8 mouse cellular contexts compared by ENCODE assay signal in genomic region chr14:25514943-25515512, GRCm38 (mm10). TPM values are rescaled to one million over a fixed set of nuclear protein-coding genes. Genes with fewer than 3 reads are reported as not detected.
A peak's percentile ranks its signal among the peaks of the same experiment; 100 is the strongest.
DNase-seq lines count a peak whose midpoint lies in the region; TF ChIP-seq lines count a peak whose summit lies in the region.
"Had no signal": no experiment of that assay in that cellular context is flagged by ENCODE, and none has a peak within 500 bp of the region (broad histone marks: within the 10 kb centered on the region; RNA-seq: fewer than 3 reads in every experiment).

No protein-coding gene starts in this region.

- intact Hi-C loops in heart, postnatal 36 days (cut with DNase I) = no loop called here

- no peaks in the 10 kb centered on the region for H3K36me3 ChIP-seq in kidney, adult 2 months (ENCODE audit: control insufficient read depth, insufficient read depth, low read length)
- H3K36me3 ChIP-seq in spleen, adult 2 months (ENCODE audit: control insufficient read depth, insufficient read depth, low read length) = no peaks in the 10 kb centered on the region

- peak overlapping the region; percentile 69; the same call in 1 of the 2 replicates for H3K27ac ChIP-seq in kidney, adult 2 months (ENCODE audit: insufficient read depth, low read depth, low read length)
- H3K27ac ChIP-seq in spleen, adult 2 months (ENCODE audit: insufficient read depth, low read length) = peak overlapping the region; percentile 66; the same call in 1 of the 2 replicates
- H3K27ac ChIP-seq: layer of hippocampus, adult 2 months had no signal

- peak; percentile 92 for DNase-seq in heart, adult 11 months
- no peak for DNase-seq in heart, postnatal 36 days
- DNase-seq in kidney, adult 2 months = no peak
- no peak for DNase-seq in kidney, adult 11 months
- no peak for DNase-seq in spleen, adult 2 months (ENCODE audit: low read depth in 1 of 2, low spot score in 2 of 2)
- no peak for DNase-seq in spleen, postnatal 14 days (ENCODE audit: low spot score in 2 of 2)
- no peak for DNase-seq in right cerebral cortex, postnatal 4 days

- H3K27me3 ChIP-seq in kidney, adult 2 months (replicated peaks; ENCODE audit: control insufficient read depth, insufficient read depth, low read length) = no peaks in the 10 kb centered on the region
- no peaks in the 10 kb centered on the region for H3K27me3 ChIP-seq in spleen, adult 2 months (ENCODE audit: control insufficient read depth, insufficient read depth, low read length)

- H3K4me1 ChIP-seq in kidney, adult 2 months (ENCODE audit: control insufficient read depth, insufficient read depth, low read length) = peaks cover 49% of the 10 kb centered on the region
- H3K4me1 ChIP-seq in spleen, adult 2 months (ENCODE audit: control insufficient read depth, insufficient read depth, insufficient read length) = peaks cover 63% of the 10 kb centered on the region

- 65% methylated on average over 2 of the region's 2 CpGs for WGBS in kidney, adult 2 months
- 62% methylated on average over 2 of the region's 2 CpGs for WGBS in spleen, adult 2 months

- TF ChIP-seq POLR2A in kidney, adult 2 months (IDR thresholded peaks at IDR 0.05; ENCODE audit: low read depth, low read length) = no peak
- no peak for TF ChIP-seq POLR2A in spleen, adult 2 months (IDR thresholded peaks at IDR 0.05; ENCODE audit: low read depth, low read length)

- no peak for TF ChIP-seq CTCF in kidney, adult 2 months (conservative IDR thresholded peaks at IDR 0.05; ENCODE audit: insufficient read depth, insufficient read length, low read depth, low read length)
- TF ChIP-seq CTCF in spleen, adult 2 months (IDR thresholded peaks at IDR 0.05; ENCODE audit: extremely low read depth, insufficient read depth, insufficient read length, insufficient replicate concordance) = no peak

- H3K4me3 ChIP-seq in kidney, adult 2 months (ENCODE audit: insufficient read depth, low read depth, low read length) = no peak overlapping the region
- no peak overlapping the region for H3K4me3 ChIP-seq in spleen, adult 2 months (ENCODE audit: extremely low read depth, insufficient read depth, insufficient read length)
- H3K4me3 ChIP-seq: layer of hippocampus, adult 2 months had no signal

RNA-seq across cellular contexts. Expression of gene Zmiz1, which starts 56.0 kb away (rescaled TPM):
- 10 to 100 TPM; 38.8 to 41.7 TPM for total RNA-seq in heart, postnatal 36 days (2021)
- 37.8 and 42.6 TPM in 2 replicates for polyA plus RNA-seq in kidney, adult 2 months (2012; rRNA removed)
- 48.1 and 48.5 TPM in 2 replicates for polyA plus RNA-seq in spleen, adult 2 months (2012; rRNA removed)
